In genomic region chr9:72372359-72372758, GRCm38 (mm10) we compare ENCODE assay signal across 17 mouse cellular contexts.
"Had no signal": no experiment of that assay in that cellular context is flagged by ENCODE, and none has a peak within 500 bp of the region (broad histone marks: within the 10 kb centered on the region; RNA-seq: fewer than 3 reads in every experiment).

No protein-coding gene starts in this region.

- H3K4me1 ChIP-seq: kidney, embryonic 15.5 days; liver, embryonic 12.5 days; lung, embryonic 15.5 days; stomach, embryonic 15.5 days had no signal

- H3K4me2 ChIP-seq: kidney, embryonic 15.5 days; liver, embryonic 12.5 days; lung, embryonic 15.5 days; midbrain, embryonic 11.5 days; stomach, embryonic 15.5 days had no signal

- H3K9me3 ChIP-seq: kidney, embryonic 15.5 days; liver, embryonic 12.5 days; lung, embryonic 15.5 days; stomach, embryonic 15.5 days had no signal

- H3K9ac ChIP-seq: kidney, embryonic 15.5 days; liver, embryonic 12.5 days; lung, embryonic 15.5 days; stomach, embryonic 15.5 days had no signal

- H3K36me3 ChIP-seq: liver, embryonic 12.5 days; lung, embryonic 15.5 days; stomach, embryonic 15.5 days had no signal

- ATAC-seq: liver, embryonic 12.5 days had no signal

- DNase-seq: kidney, adult 11 months; kidney, adult 8-10 months; kidney, postnatal 10 days; kidney, postnatal 36 days; lung, postnatal 10 days; lung, postnatal 4 days; midbrain, embryonic 14.5 days; right cerebral cortex, adult 18-20 months; right cerebral cortex, postnatal 14 days; spleen, adult 18-20 months; thymus, adult 18-20 months; thymus, postnatal 4 days had no signal

- H3K27me3 ChIP-seq: kidney, embryonic 15.5 days; liver, embryonic 12.5 days; lung, embryonic 15.5 days; stomach, embryonic 15.5 days had no signal

- H3K27ac ChIP-seq: kidney, embryonic 15.5 days; liver, embryonic 12.5 days; lung, embryonic 15.5 days; stomach, embryonic 15.5 days had no signal

- H3K4me3 ChIP-seq: kidney, embryonic 15.5 days; liver, embryonic 12.5 days; lung, embryonic 15.5 days; stomach, embryonic 15.5 days had no signal
